Mouse (Mus musculus): Measurements from ENCODE around the gene Nebl.

Gene Nebl

GRCm38 (mm10) chr2:17705964-17706363, 25.3 kb downstream of the Nebl start:
- no peak for DNase-seq (ENCODE audit: low spot score)

- no peak for DNase-seq (ENCODE audit: low spot score)
Observed at GRCm38 (mm10) chr2:17705426-17705825, 25.8 kb downstream of the Nebl start.

DNA sequence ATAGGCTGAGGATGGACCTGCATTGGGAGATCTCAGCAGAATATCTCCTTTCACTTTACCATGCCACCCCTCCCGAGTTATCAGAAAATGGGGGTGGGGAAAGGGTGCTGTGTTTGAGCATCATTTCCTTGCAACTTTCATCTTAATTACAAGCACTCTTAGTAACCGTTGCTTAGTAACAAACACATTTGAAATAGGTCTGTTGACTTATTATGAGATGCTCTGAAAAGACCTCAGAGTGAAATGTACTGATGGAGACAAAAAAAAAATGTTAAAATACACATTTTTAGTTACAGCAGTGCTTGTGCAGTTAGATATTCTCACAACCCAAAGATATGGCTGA, 28.1 kb downstream of the Nebl start:
- DNase-seq (ENCODE audit: low spot score), result no peak

- no peak for DNase-seq (ENCODE audit: low spot score)
Observed at GRCm38 (mm10) chr2:17702481-17703169, 28.6 kb downstream of the Nebl start.

- no peak for DNase-seq (ENCODE audit: low spot score)
Observed at GRCm38 (mm10) chr2:17698161-17699087, 32.8 kb downstream of the Nebl start.

DNA sequence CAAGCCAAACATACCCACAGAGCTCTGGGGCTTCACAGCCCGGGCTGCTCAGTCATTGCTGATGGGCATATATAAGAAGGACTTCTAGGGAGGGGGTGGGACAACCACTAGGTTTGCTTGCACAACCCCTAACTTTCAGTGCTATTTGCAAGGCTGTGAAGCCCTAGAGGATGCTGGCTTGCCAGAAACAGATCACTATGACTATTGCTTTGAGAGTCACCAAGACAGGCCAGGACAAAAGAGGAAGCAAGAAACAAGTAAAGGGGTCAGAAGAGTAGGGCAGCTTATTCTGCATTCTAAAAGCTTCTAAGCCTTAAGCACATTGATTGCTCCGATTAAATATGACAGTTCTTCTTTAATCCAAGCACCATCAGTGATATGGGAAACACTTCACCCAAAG, 38.3 kb downstream of the Nebl start:
- DNase-seq (ENCODE audit: low spot score), result no peak

DNA sequence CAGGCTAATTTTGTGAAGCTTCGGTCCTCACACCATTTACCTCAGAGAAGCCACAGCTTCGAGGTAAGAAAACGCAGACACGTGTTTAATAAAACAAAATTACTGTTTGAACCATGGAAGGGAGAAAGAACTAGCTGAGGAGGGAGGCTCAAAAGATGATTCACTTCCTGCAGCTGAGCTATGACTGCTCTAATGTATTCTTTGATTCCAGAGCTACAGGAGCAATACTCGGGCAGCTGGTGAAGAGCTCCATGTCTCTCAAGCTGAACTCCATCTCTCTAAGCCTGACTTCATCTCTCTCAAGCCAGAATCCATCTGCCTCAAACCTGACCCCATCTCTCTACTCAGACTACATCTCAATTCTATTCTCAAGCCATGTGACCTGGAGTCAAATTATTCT, 41.0 kb downstream of the Nebl start:
- DNase-seq (ENCODE audit: low spot score), result no peak

GRCm38 (mm10) chr2:17687141-17687540, 44.1 kb downstream of the Nebl start:
- no peak for DNase-seq (ENCODE audit: low spot score)

GRCm38 (mm10) chr2:17683326-17684040, 47.8 kb downstream of the Nebl start:
- no peak for DNase-seq (ENCODE audit: low spot score)

GRCm38 (mm10) chr2:17672156-17672555, 59.1 kb downstream of the Nebl start:
- no peak for DNase-seq (ENCODE audit: low spot score)

DNA sequence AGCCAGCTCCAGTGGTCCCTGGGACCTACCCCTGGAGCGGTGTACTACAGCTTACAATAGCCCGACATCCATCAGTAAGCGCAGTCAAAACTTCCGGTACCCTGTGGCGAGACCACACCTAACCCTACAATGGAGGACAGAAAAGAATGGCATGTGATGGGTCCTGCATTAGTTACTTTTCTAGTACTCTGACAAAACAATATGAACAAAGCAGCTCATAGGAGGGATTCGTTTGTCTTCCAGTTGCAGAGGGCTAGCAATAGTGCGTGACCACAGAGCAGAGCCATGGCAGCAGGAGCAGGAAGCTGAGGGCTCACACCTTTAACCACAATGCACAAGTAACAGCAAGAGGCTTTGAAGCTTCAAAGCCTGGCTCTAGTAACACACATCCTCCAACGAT, 59.7 kb downstream of the Nebl start:
- DNase-seq (ENCODE audit: low spot score), result no peak

DNA sequence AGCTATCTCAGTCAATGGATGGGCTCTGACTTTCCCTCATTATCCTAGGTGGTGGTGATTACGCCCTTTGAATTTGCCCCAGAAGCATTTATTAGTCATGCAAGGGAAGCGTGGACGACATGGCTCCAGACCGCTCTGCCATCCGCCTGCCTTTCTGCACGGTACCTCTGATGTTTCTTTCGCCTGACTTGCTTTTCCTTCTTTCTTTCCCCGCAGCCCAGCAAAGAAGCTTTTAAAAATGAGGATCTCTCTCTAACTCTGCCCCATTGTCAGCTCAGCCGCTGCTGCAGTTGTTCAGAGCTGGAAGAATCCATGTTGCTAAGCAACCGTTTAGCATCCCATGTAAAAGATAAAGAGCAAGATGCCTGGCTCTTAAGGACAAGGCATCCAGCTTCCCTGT, 61.3 kb downstream of the Nebl start:
- DNase-seq (ENCODE audit: low spot score), result no peak

DNA sequence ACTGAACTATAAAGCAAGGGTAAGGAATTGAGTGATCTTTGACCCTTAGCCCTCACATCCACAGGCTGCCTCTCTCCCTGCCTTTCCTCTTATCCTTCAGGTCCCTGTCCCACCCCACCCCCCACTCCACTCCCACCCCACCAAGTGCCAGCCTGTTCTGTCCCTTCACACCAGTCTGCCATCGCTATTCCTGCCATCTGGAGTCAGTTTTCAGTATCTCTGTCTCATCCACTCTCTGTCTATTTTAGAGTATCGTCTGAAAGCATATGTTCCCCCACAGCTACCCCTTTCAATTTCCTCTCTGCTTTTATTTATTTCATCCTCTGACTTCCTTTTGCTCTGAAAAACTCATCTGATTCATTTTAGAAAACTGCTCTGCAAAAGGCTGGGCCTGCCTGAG, 62.3 kb downstream of the Nebl start:
- no peak for DNase-seq (ENCODE audit: low spot score)

DNA sequence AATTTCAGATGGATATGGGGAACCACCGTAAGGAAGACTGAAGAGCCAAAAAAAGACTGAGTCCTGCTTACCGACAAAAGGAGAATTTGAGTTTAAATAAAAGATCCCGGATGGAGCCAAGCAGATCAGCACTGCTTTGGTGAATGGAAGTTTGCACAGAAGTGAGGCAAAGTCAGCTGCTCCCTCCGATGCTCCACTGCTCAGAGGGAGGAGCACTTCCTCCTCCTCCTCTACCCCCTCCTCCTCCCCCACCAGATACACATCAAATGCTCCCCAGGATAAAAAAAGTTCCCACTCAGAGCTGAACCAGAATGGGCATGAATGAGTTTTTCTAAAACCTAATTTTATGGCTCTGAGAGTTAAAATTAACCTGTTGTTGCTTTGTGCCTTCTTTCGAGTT, 73.1 kb downstream of the Nebl start:
- DNase-seq (ENCODE audit: low spot score), result no peak

DNA sequence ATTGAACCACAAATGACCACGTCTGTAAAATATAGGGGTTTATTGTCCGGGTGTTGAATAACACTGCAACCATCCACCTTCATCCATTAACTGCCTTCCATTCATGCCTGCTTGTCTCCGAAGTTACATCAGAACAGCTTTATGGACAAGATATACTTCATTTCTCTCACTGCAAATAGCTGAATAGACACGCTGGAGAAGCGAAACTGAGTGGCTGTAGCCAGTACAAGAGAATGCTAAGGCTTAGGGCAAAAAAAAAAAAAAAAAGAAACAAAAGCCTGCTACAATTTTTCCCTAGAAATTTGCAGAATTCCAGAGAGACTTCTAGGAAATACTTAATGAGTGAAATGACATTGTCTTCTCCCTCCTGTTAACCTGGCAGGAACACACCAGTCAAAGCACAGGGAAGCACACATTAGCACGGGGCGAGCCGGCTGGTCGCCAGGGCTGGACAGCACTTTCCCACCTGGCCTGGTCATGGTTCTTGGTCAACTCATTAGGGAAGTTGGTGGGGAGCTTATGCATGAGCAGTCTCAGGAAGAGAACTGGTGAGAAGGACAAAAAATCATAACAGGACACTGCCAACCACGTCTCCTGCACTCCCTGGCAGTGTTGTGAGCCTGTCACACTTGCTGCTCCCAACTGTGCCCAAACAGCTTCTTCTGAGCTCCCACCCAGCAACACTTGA, 81.0 kb downstream of the Nebl start:
- no peak for DNase-seq (ENCODE audit: low spot score)

GRCm38 (mm10) chr2:17649728-17650127, 81.5 kb downstream of the Nebl start:
- DNase-seq (ENCODE audit: low spot score), result no peak

DNA sequence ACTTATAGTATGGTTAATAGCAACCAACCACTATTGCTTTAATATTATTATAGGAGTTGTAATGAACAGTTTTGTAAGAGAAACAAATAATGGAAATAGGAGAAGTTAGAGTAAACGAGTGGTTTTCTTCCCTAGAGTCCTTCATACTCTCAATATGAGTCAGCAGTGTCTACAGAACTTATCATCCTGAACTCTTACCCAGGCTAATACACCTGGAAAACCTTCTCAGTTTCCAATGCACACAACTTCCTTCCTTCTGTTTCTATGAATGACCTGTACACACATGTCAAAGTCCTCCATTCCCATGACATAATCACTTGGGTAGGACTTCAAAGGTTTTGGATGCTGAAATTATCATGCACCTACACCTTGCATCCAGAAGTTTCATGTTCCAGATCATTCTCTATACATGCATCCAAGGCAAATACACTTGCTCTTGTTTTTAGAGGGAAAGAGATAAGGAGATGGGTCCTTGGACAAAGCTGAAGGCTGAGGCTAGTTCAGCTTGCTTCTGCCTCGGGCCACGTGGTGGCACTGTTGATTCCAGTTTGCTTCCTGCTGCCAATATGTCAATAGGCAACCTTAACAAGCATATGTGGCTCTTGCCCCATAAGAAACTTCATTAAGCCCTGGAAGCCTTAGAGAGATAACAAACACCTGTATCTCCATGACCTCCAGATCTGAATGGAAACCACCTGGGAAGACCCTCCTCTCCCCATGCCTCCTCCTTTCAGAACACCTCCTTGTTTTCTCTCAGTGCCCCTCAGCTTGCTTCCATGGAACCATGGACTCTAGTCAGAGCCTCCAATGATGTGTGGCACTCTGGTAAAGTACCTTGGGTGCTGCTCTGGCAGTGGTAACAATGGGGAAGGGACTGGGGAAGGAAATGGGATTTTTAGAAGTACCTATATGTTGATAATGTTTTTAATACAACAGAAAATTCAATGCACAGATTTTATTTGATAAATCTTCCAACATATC, 86.7 kb downstream of the Nebl start:
- DNase-seq (ENCODE audit: low spot score), result peak; percentile 17

- no peak for DNase-seq (ENCODE audit: low spot score)
Observed at GRCm38 (mm10) chr2:17643869-17644268, 87.4 kb downstream of the Nebl start.

GRCm38 (mm10) chr2:17642770-17643169, 88.5 kb downstream of the Nebl start:
- DNase-seq (ENCODE audit: low spot score), result no peak

GRCm38 (mm10) chr2:17640861-17641260, 90.4 kb downstream of the Nebl start:
- DNase-seq (ENCODE audit: low spot score), result no peak

DNA sequence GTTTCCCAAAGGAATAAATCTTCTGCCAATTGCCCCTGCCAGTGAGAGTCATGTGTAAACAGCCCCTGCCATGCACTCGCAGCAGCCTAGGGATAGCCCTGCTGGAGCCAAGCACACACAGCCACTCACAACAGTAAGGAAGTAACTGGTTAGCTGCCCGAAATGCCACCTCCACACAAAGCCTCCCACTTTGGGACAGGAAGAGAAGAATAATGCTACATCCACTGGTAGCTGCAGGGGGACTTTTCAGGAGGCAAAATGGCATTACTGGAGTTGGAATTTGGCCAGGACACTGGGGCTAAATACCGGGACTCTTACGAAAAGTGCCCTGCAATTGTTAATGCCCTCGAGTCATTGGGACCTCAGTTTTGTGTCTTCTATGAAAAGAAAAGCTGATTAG, 92.6 kb downstream of the Nebl start:
- no peak for DNase-seq (ENCODE audit: low spot score)

Measured in yolk sac, embryonic 10.5 days (tissue).